Mouse (Mus musculus) neural tube, embryonic 15.5 days (tissue): ENCODE data around the gene Gmds. TPM values are rescaled to one million over a fixed set of nuclear protein-coding genes. Genes with fewer than 3 reads are reported as not detected.

ENCODE experiments used
- ATAC-seq: fragments of 200-750 bp; cut with Nextera tagmentation; 2 replicates; pipeline ENCODE4 v1.8.0; 2017; ENCODE audit warnings: mild to moderate bottlenecking, moderate TSS enrichment, moderate library complexity; ENCODE audit not compliant: low FRiP score
- H3K27ac ChIP-seq: fragments of 300-500 bp; sonication (generic); replicated peaks from 2 replicates; pipeline ENCODE4 v1.5.1; 2015; ENCODE audit warnings: mild to moderate bottlenecking, inconsistent platforms
- H3K27me3 ChIP-seq: fragments of 300-500 bp; sonication (generic); replicated peaks from 2 replicates; pipeline ENCODE4 v1.6.1; 2015; ENCODE audit warnings: inconsistent platforms
- H3K36me3 ChIP-seq: fragments of 300-500 bp; sonication (generic); 2 replicates; pipeline ENCODE4 v1.6.1; 2015; ENCODE audit warnings: inconsistent platforms
- H3K4me1 ChIP-seq: fragments of 300-500 bp; sonication (generic); 2 replicates; pipeline ENCODE4 v1.6.1; 2015; ENCODE audit warnings: inconsistent platforms
- H3K4me2 ChIP-seq: fragments of 300-500 bp; sonication (generic); 2 replicates; pipeline ENCODE4 v1.6.1; 2015; ENCODE audit warnings: inconsistent platforms, mild to moderate bottlenecking, moderate library complexity
- H3K4me3 ChIP-seq: fragments of 300-500 bp; sonication (generic); replicated peaks from 2 replicates; pipeline ENCODE4 v1.5.1; 2015; ENCODE audit warnings: mild to moderate bottlenecking, inconsistent platforms
- H3K9ac ChIP-seq: fragments of 300-500 bp; sonication (generic); replicated peaks from 2 replicates; pipeline ENCODE4 v1.6.1; 2015; ENCODE audit warnings: mild to moderate bottlenecking, inconsistent platforms
- H3K9me3 ChIP-seq: fragments of 300-500 bp; sonication (generic); replicated peaks from 2 replicates; pipeline ENCODE4 v1.6.1; 2016; ENCODE audit warnings: inconsistent platforms
- WGBS: fragments of 180-500 bp; shearing (Covaris S2); methylation state at CpG from one replicate; pipeline ENCODE4 v1.1.7; 2015; ENCODE audit warnings: mixed read lengths; 5-methylcytosine and 5-hydroxymethylcytosine counted together
- polyA plus RNA-seq: library from polyadenylated mRNA; unstranded; fragments of >200 nt; fragmentation: Nextera tagmentation; extraction: Ambion mirVana; gene quantifications from 2 replicates; pipeline ENCODE4 v1.2.1, GENCODE M21; 2015

The Gmds gene
- polyA plus RNA-seq, 1 experiment from 2014 or later, result 39.3 TPM

- no peaks in the 10 kb centered on the region for H3K27me3 ChIP-seq
- WGBS, result 73% methylated on average over 3 of the region's 3 CpGs
- H3K9me3 ChIP-seq, result no peaks in the 10 kb centered on the region
- no peak for ATAC-seq
- no peaks in the 10 kb centered on the region for H3K36me3 ChIP-seq
- no peak overlapping the region for H3K4me2 ChIP-seq
- no peak overlapping the region for H3K4me3 ChIP-seq
- H3K4me1 ChIP-seq, result no peaks in the 10 kb centered on the region
- H3K27ac ChIP-seq, result no peak overlapping the region
- H3K9ac ChIP-seq, result no peak overlapping the region
Measured at GRCm38 (mm10) chr13:32143651-32144050, 194.9 kb downstream of the Gmds start.

- WGBS, result 75% methylated on average over 4 of the region's 4 CpGs
- H3K27me3 ChIP-seq, result no peaks in the 10 kb centered on the region
- no peaks in the 10 kb centered on the region for H3K9me3 ChIP-seq
- H3K9ac ChIP-seq, result no peak overlapping the region
- no peaks in the 10 kb centered on the region for H3K36me3 ChIP-seq
- no peak overlapping the region for H3K27ac ChIP-seq
- no peak; the same call in 1 of the 2 replicates for ATAC-seq
- H3K4me3 ChIP-seq, result no peak overlapping the region
- no peak overlapping the region for H3K4me2 ChIP-seq
- H3K4me1 ChIP-seq, result no peaks in the 10 kb centered on the region
Measured at GRCm38 (mm10) chr13:32134663-32135273, 203.8 kb downstream of the Gmds start.

GRCm38 (mm10) chr13:32129970-32130369, 208.6 kb downstream of the Gmds start:
- H3K4me3 ChIP-seq, result no peak overlapping the region
- no peak overlapping the region for H3K9ac ChIP-seq
- ATAC-seq, result no peak
- H3K36me3 ChIP-seq, result no peaks in the 10 kb centered on the region
- WGBS, result 73% methylated on average over 1 of the region's 1 CpGs
- H3K4me2 ChIP-seq, result no peak overlapping the region
- no peaks in the 10 kb centered on the region for H3K9me3 ChIP-seq
- H3K27ac ChIP-seq, result no peak overlapping the region
- no peaks in the 10 kb centered on the region for H3K27me3 ChIP-seq
- H3K4me1 ChIP-seq, result no peaks in the 10 kb centered on the region

GRCm38 (mm10) chr13:32118386-32118785, 220.2 kb downstream of the Gmds start:
- H3K4me1 ChIP-seq, result no peaks in the 10 kb centered on the region
- 57% methylated on average over 1 of the region's 1 CpGs for WGBS
- no peak overlapping the region for H3K4me3 ChIP-seq
- no peaks in the 10 kb centered on the region for H3K27me3 ChIP-seq
- H3K4me2 ChIP-seq, result no peak overlapping the region
- no peaks in the 10 kb centered on the region for H3K36me3 ChIP-seq
- H3K27ac ChIP-seq, result no peak overlapping the region
- H3K9ac ChIP-seq, result no peak overlapping the region
- no peaks in the 10 kb centered on the region for H3K9me3 ChIP-seq
- ATAC-seq, result no peak

GRCm38 (mm10) chr13:32115468-32115867, 223.1 kb downstream of the Gmds start:
- Histone ChIP-seq H3K4me2 (no peak overlapping the region), H3K9me3 (no peaks in the 10 kb centered on the region), H3K9ac (no peak overlapping the region), H3K4me3 (no peak overlapping the region), H3K27me3 (no peaks in the 10 kb centered on the region), H3K4me1 (no peaks in the 10 kb centered on the region), H3K36me3 (no peaks in the 10 kb centered on the region), H3K27ac (no peak overlapping the region)
- WGBS, result 51% methylated on average over 1 of the region's 1 CpGs
- ATAC-seq, result no peak

GRCm38 (mm10) chr13:32113875-32114274, 224.7 kb downstream of the Gmds start:
- WGBS, result 97% methylated on average over 3 of the region's 3 CpGs
- Histone ChIP-seq H3K36me3 (no peaks in the 10 kb centered on the region), H3K4me1 (no peaks in the 10 kb centered on the region), H3K9ac (no peak overlapping the region), H3K27ac (no peak overlapping the region), H3K9me3 (no peaks in the 10 kb centered on the region), H3K4me2 (no peak overlapping the region), H3K4me3 (no peak overlapping the region), H3K27me3 (no peaks in the 10 kb centered on the region)
- no peak for ATAC-seq

GRCm38 (mm10) chr13:32088303-32088977, 250.1 kb downstream of the Gmds start:
- Histone ChIP-seq H3K27ac (no peak overlapping the region), H3K4me2 (no peak overlapping the region), H3K4me3 (no peak overlapping the region), H3K27me3 (no peaks in the 10 kb centered on the region), H3K4me1 (no peaks in the 10 kb centered on the region), H3K9me3 (no peaks in the 10 kb centered on the region), H3K36me3 (no peaks in the 10 kb centered on the region), H3K9ac (no peak overlapping the region)
- no peak for ATAC-seq
- 82% methylated on average over 7 of the region's 7 CpGs for WGBS

GRCm38 (mm10) chr13:32080520-32081249, 257.9 kb downstream of the Gmds start:
- Histone ChIP-seq H3K36me3 (no peaks in the 10 kb centered on the region), H3K27me3 (no peaks in the 10 kb centered on the region), H3K9ac (no peak overlapping the region), H3K4me1 (no peaks in the 10 kb centered on the region), H3K27ac (no peak overlapping the region), H3K9me3 (no peaks in the 10 kb centered on the region), H3K4me2 (no peak overlapping the region), H3K4me3 (no peak overlapping the region)
- 45% methylated on average over 6 of the region's 6 CpGs for WGBS
- ATAC-seq, result peak; percentile 28; the same call in 1 of the 2 replicates

- no peaks in the 10 kb centered on the region for H3K36me3 ChIP-seq
- ATAC-seq, result no peak
- no peaks in the 10 kb centered on the region for H3K9me3 ChIP-seq
- H3K4me2 ChIP-seq, result no peak overlapping the region
- H3K9ac ChIP-seq, result no peak overlapping the region
- no peak overlapping the region for H3K4me3 ChIP-seq
- no peaks in the 10 kb centered on the region for H3K27me3 ChIP-seq
- WGBS, result 73% methylated on average over 2 of the region's 2 CpGs
- H3K27ac ChIP-seq, result no peak overlapping the region
- no peaks in the 10 kb centered on the region for H3K4me1 ChIP-seq
Measured at GRCm38 (mm10) chr13:32073630-32074029, 264.9 kb downstream of the Gmds start.

GRCm38 (mm10) chr13:32055321-32055720, 283.2 kb downstream of the Gmds start:
- Histone ChIP-seq H3K36me3 (no peaks in the 10 kb centered on the region), H3K9ac (no peak overlapping the region), H3K4me3 (no peak overlapping the region), H3K9me3 (no peaks in the 10 kb centered on the region), H3K27me3 (no peaks in the 10 kb centered on the region), H3K4me1 (peaks cover 6% of the 10 kb centered on the region; the same call in 1 of the 2 replicates), H3K4me2 (no peak overlapping the region), H3K27ac (no peak overlapping the region)
- 21% methylated on average over 6 of the region's 6 CpGs for WGBS
- peak; percentile 69 for ATAC-seq

- Histone ChIP-seq H3K9me3 (no peaks in the 10 kb centered on the region), H3K4me2 (no peak overlapping the region), H3K4me3 (no peak overlapping the region), H3K4me1 (peaks cover 6% of the 10 kb centered on the region; the same call in 1 of the 2 replicates), H3K36me3 (no peaks in the 10 kb centered on the region), H3K27me3 (no peaks in the 10 kb centered on the region), H3K9ac (no peak overlapping the region), H3K27ac (no peak overlapping the region)
- no peak for ATAC-seq
Measured at GRCm38 (mm10) chr13:32053587-32053986, 285.0 kb downstream of the Gmds start.
